Mouse (Mus musculus): ENCODE results near the gene Galnt4. TPM values are rescaled to one million over a fixed set of nuclear protein-coding genes. Genes with fewer than 3 reads are reported as not detected.
A peak's percentile ranks its signal among the peaks of the same experiment; 100 is the strongest.

Galnt4 gene
- total RNA-seq (2021), result 1 to 10 TPM; 4.8 TPM
- long read RNA-seq, experiment 1, full-length matches to known transcripts, result 3 of 3 reads
- long read RNA-seq, experiment 1, partial matches to known transcripts, result 0 of 3 reads
- long read RNA-seq, experiment 1, other reads (novel, unspliced or antisense), result 0 of 3 reads
- long read RNA-seq, experiment 2, full-length matches to known transcripts, result 1 of 1 reads
- long read RNA-seq, experiment 2, partial matches to known transcripts, result 0 of 1 reads
- long read RNA-seq, experiment 2, other reads (novel, unspliced or antisense), result 0 of 1 reads

DNA sequence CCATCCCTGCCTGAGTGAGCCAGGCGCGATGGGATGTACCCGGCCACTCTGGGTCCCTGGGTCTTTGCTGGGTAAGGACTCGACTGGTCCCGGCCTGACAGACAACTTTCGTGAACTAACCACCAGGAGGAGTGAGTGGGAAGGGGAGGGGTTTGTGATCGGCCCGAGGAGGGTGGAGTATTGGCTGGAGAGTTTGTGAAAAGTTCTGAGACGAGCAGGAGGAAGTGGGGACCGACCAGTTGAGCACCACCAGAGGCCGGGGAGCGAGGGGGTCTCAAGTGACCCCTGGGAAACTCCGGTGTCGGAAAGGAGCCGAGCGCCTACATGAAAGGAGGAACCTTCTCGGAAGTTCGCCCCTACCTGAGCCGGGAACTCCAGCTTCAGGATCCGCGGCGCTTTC lies at the start of gene Galnt4:
Galnt4 (plus strand) TSS at position 196 of the 400 bp plus-strand sequence.
- peak; percentile 57 to 78 for DNase-seq (ENCODE audit: low spot score in 2 of 2)

- no peak for DNase-seq (ENCODE audit: low spot score in 2 of 2)
Observed at GRCm38 (mm10) chr10:99060588-99060987, 47.4 kb upstream of the Galnt4 start.

- no peak for DNase-seq (ENCODE audit: low spot score in 2 of 2)
Observed at GRCm38 (mm10) chr10:99061418-99061817, 46.5 kb upstream of the Galnt4 start.

GRCm38 (mm10) chr10:99062546-99062945 lies 45.4 kb upstream of the Galnt4 start:
- DNase-seq (ENCODE audit: low spot score in 2 of 2), result no peak

- DNase-seq (ENCODE audit: low spot score in 2 of 2), result no peak
Observed at GRCm38 (mm10) chr10:99076113-99076895, 31.7 kb upstream of the Galnt4 start.

DNA sequence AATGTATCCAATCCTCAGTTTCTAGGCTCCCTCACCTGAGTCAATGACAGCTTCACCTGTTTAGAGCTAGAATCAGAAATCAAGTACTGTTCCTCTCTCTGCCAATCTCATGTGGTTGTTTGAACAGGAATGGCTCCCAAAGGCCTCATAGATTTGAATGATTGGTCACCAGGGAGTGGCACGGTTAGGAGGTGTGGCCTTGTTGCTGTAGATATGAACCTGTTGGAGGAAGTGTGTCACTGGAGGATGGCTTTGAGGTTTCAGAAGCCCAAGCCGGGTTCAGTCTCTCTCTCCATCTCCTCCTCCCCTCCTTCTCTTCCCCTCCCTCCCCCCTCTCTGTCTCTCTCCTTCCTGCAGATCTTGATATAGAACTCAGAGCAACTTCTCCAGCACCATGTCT lies 29.3 kb upstream of the Galnt4 start:
- DNase-seq (ENCODE audit: low spot score in 2 of 2), result no peak

DNA sequence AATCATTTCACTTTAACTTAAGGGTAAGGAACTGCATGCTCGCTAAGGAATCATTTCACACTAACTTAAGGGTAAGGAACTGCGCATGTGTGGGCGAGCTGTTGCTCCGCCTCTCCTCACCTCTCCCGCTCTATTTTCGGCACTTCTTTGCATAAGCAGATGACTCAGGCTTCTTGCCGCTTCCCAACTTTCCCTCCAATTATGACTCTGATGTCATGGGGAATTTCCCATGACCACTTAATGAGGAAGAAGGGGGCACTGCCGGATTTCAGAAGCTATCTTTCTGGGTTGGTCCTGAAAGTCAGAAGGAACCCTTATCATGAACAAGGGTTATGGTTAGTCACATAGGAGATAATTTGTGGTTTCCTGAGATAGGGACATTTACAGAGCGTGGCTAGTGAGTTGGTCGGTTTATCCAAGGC lies 26.4 kb upstream of the Galnt4 start:
- no peak for DNase-seq (ENCODE audit: low spot score in 2 of 2)

GRCm38 (mm10) chr10:99083431-99084003 lies 24.4 kb upstream of the Galnt4 start:
- DNase-seq (ENCODE audit: low spot score in 2 of 2), result no peak

GRCm38 (mm10) chr10:99084397-99085239 lies 23.3 kb upstream of the Galnt4 start:
- DNase-seq (ENCODE audit: low spot score in 2 of 2), result peak; percentile 88 to 91

GRCm38 (mm10) chr10:99085240-99085587 lies 22.7 kb upstream of the Galnt4 start:
- DNase-seq (ENCODE audit: low spot score in 2 of 2), result no peak

DNA sequence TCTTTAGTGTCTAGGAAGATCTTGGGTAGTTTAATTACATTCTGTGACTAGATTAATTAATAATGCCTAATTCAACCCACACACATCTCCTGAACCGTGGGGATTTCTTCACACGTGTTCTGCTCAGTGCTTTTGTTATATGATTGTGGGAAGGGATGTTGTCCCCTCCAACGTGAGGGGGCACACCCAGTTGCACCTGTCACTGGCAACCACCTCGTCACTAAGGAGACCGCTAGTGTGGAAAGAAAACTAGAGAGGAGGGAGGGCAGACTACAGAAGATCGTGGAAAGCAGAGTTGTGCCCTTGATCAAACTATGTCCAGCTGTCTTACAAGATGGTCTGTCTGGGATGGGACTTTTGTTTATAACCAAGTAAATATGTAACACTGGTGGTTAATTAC lies 21.9 kb upstream of the Galnt4 start:
- no peak for DNase-seq (ENCODE audit: low spot score in 2 of 2)

- no peak for DNase-seq (ENCODE audit: low spot score in 2 of 2)
Observed at GRCm38 (mm10) chr10:99089906-99090305, 18.1 kb upstream of the Galnt4 start.

DNA sequence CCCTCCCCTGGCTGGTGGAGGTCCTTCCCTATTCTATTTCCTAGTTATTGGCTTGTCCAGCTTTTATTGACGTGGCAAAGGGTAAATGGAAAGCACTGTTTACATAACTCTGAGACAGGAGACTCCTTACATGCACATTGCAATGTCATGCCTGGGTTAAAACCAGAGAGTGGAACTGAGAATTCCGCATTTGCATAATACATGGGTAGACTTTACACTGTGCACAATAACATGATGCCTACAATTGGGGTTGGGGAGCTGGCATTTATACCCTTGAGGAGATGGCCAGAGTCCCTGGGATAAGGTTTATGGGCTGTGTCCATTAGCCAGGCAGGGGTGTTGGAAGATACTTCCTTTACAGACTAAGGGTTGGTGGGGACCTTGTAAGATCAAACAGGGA lies 14.6 kb upstream of the Galnt4 start:
- DNase-seq (ENCODE audit: low spot score in 2 of 2), result no peak

DNA sequence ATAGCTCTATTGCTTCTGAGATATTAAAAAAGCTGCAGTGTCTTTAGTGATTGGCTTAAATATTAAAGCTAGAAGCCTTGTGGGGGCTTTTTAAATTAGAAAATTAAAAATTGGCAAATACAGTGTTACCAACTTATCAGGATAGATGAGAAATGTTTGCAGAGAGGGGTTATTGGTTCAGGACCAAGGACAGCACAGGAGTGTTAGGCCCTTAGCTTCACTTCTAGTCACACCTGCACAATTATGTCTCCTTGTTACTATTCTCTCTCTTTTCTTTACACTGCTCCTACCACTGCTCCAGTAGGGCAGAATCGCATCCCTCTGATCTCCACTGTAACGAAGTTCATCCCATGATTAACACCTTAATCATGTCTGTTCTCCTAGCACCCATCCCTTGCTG lies 12.8 kb upstream of the Galnt4 start:
- no peak for DNase-seq (ENCODE audit: low spot score in 2 of 2)

- peak in 1 of 2 experiments; percentile 64 for DNase-seq (ENCODE audit: low spot score in 2 of 2)
Observed at GRCm38 (mm10) chr10:99097374-99097773, 10.6 kb upstream of the Galnt4 start.

GRCm38 (mm10) chr10:99105522-99105921 lies 2.4 kb upstream of the Galnt4 start:
- DNase-seq (ENCODE audit: low spot score in 2 of 2), result no peak

- no peak for DNase-seq (ENCODE audit: low spot score in 2 of 2)
Observed at GRCm38 (mm10) chr10:99106311-99106702, 1.7 kb upstream of the Galnt4 start.

GRCm38 (mm10) chr10:99106703-99107631 lies 992 bp upstream of the Galnt4 start, which contains the start of gene Poc1b:
Poc1b (plus strand) TSS chr10:99107036.
- DNase-seq (ENCODE audit: low spot score in 2 of 2), result peak; percentile 84

DNA sequence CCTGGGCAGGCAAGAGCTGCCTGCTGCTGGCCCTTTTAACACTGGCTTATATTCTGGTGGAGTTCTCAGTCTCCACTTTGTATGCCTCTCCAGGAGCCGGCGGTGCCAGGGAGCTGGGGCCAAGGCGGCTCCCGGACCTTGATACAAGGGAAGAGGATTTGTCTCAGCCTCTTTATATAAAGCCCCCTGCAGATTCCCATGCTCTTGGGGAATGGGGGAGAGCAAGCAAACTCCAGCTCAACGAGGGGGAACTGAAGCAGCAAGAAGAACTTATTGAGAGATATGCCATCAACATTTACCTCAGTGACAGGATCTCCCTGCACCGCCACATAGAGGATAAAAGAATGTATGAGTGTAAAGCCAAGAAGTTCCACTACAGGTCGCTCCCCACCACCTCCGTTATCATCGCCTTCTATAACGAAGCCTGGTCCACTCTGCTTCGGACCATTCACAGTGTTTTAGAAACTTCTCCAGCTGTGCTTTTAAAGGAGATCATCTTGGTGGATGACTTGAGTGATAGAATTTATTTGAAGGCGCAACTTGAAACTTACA lies 548 bp downstream of the Galnt4 start:
- DNase-seq (ENCODE audit: low spot score in 2 of 2), result no peak

DNA sequence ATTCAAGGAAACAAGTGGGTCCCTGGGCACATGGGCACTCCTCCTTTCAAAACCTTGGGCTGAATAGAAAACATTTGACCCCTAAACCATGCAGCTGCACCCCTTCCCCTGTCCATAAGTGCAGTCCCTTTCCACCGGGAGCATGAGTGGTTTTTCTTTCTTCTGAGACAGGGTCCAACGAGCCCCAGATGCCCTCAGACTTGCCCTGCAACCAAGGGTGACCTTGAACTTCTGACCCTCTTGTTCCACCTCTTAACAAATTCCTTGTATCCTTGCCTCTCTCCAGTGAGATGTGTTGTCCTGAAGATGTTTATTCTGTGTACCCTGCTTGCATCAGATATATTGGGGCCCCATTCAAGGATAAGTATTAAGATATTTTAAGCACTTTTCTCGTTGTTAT lies 5.6 kb downstream of the Galnt4 start:
- DNase-seq (ENCODE audit: low spot score in 2 of 2), result no peak

All from layer of hippocampus, postnatal 14 days (tissue).